Comparison of ENCODE assay signal across 7 mouse cellular contexts in the genomic region with DNA sequence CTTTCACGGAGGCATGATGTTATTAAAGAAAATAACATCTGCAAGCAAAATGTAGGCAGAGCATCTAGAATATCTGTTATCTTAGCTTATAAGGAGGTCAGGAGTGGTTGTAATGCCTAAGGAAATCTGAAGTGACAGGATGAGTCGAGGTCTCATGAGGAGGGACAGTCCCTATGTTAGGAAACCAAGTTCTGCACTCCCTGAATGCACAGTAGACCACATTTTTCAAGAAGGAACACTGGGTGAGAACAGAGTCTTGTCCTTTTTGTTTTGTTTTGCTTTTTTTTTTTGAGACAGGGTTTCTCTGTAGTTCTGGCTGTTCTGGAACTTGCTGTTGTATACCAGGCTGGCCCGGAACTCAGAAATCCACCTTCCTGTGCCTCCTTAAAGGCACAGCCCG. TPM values are rescaled to one million over a fixed set of nuclear protein-coding genes. Genes with fewer than 3 reads are reported as not detected.
A peak's percentile ranks its signal among the peaks of the same experiment; 100 is the strongest.
DNase-seq lines count a peak whose midpoint lies in the region; ATAC-seq and TF ChIP-seq lines count a peak whose summit lies in the region.

No protein-coding gene starts in this region.

- H3K27me3 ChIP-seq in lung, postnatal 0 days (replicated peaks; ENCODE audit: insufficient read depth, low read length) = no peaks in the 10 kb centered on the region
- H3K27me3 ChIP-seq in embryonic facial prominence, embryonic 15.5 days = no peaks in the 10 kb centered on the region
- no peaks in the 10 kb centered on the region for H3K27me3 ChIP-seq in limb, embryonic 14.5 days (ENCODE audit: control insufficient read depth, insufficient read depth, low read length)
- no peaks in the 10 kb centered on the region for H3K27me3 ChIP-seq in stomach, embryonic 16.5 days (ENCODE audit: control insufficient read depth, insufficient read depth, low read length)

- peak overlapping the region; percentile 87; the same call in 1 of the 2 replicates for H3K9ac ChIP-seq in lung, postnatal 0 days (replicated peaks; ENCODE audit: low read depth)
- H3K9ac ChIP-seq in embryonic facial prominence, embryonic 15.5 days = peak overlapping the region; percentile 90; the same call in 1 of the 2 replicates
- peak overlapping the region; percentile 95 for H3K9ac ChIP-seq in limb, embryonic 14.5 days (ENCODE audit: low read depth, low read length, severe bottlenecking)
- peak overlapping the region; percentile 99 for H3K9ac ChIP-seq in stomach, embryonic 16.5 days (ENCODE audit: low read length)

- 0 out of 2 replicates have a peak overlapping the region, but pooled peaks have one; percentile 92 for H3K27ac ChIP-seq in lung, postnatal 0 days (ENCODE audit: low read length)
- peak overlapping the region; percentile 95 for H3K27ac ChIP-seq in embryonic facial prominence, embryonic 15.5 days (replicated peaks)
- no peak overlapping the region for H3K27ac ChIP-seq in limb, embryonic 14.5 days (replicated peaks; ENCODE audit: low read depth, low read length)
- H3K27ac ChIP-seq in stomach, embryonic 16.5 days (ENCODE audit: low read length) = no peak overlapping the region; the same call in 1 of the 2 replicates

- 17% methylated on average over 4 of the region's 4 CpGs for WGBS in lung, postnatal 0 days
- WGBS in embryonic facial prominence, embryonic 15.5 days = 33% methylated on average over 4 of the region's 4 CpGs
- WGBS in limb, embryonic 14.5 days = 43% methylated on average over 4 of the region's 4 CpGs
- WGBS in stomach, embryonic 16.5 days = 22% methylated on average over 4 of the region's 4 CpGs

- TF ChIP-seq POLR2A in limb, embryonic 14.5 days (IDR thresholded peaks at IDR 0.05; ENCODE audit: borderline replicate concordance, extremely low read depth, insufficient read depth, insufficient read length) = no peak

- H3K4me1 ChIP-seq in lung, postnatal 0 days (ENCODE audit: insufficient read depth, low read depth, low read length) = peaks cover 5% of the 10 kb centered on the region; the same call in 1 of the 2 replicates
- peaks cover 19% of the 10 kb centered on the region for H3K4me1 ChIP-seq in embryonic facial prominence, embryonic 15.5 days
- peaks cover 10% of the 10 kb centered on the region for H3K4me1 ChIP-seq in limb, embryonic 14.5 days (ENCODE audit: control insufficient read depth, insufficient read depth, low read length)
- peaks cover 15% of the 10 kb centered on the region for H3K4me1 ChIP-seq in stomach, embryonic 16.5 days (ENCODE audit: control insufficient read depth, insufficient read depth, low read length)

- H3K9me3 ChIP-seq in lung, postnatal 0 days (ENCODE audit: low read length) = no peaks in the 10 kb centered on the region
- no peaks in the 10 kb centered on the region for H3K9me3 ChIP-seq in embryonic facial prominence, embryonic 15.5 days (replicated peaks)
- H3K9me3 ChIP-seq in limb, embryonic 14.5 days (ENCODE audit: control insufficient read depth, low read length) = no peaks in the 10 kb centered on the region
- no peaks in the 10 kb centered on the region for H3K9me3 ChIP-seq in stomach, embryonic 16.5 days (replicated peaks; ENCODE audit: control insufficient read depth, low read length)

- peak; percentile 16 for DNase-seq in lung, postnatal 0 days (ENCODE audit: low spot score)
- DNase-seq in lung, postnatal 14 days = no peak
- no peak for DNase-seq in limb, embryonic 14.5 days (ENCODE audit: low spot score)
- DNase-seq in cerebellum, adult 18-20 months = no peak
- no peak for DNase-seq in spleen, postnatal 10 days (ENCODE audit: low spot score in 2 of 2)

- ATAC-seq in lung, postnatal 0 days = no peak
- ATAC-seq in embryonic facial prominence, embryonic 15.5 days (ENCODE audit: insufficient number of reproducible peaks, low FRiP score, low TSS enrichment, low read depth) = no peak
- no peak for ATAC-seq in limb, embryonic 14.5 days (ENCODE audit: low FRiP score, low read depth)
- ATAC-seq in stomach, embryonic 16.5 days (ENCODE audit: insufficient read depth, low FRiP score) = no peak

- TF ChIP-seq CTCF in lung, postnatal 0 days (IDR thresholded peaks at IDR 0.05) = no peak

- no peaks in the 10 kb centered on the region for H3K36me3 ChIP-seq in lung, postnatal 0 days (ENCODE audit: insufficient read depth, low read length)
- H3K36me3 ChIP-seq in embryonic facial prominence, embryonic 15.5 days = no peaks in the 10 kb centered on the region
- H3K36me3 ChIP-seq in limb, embryonic 14.5 days (ENCODE audit: control insufficient read depth, insufficient read depth, low read length) = peaks cover 7% of the 10 kb centered on the region; the same call in 1 of the 2 replicates
- H3K36me3 ChIP-seq in stomach, embryonic 16.5 days (ENCODE audit: control insufficient read depth, insufficient read depth, low read length) = no peaks in the 10 kb centered on the region

- peak overlapping the region; percentile 80 for H3K4me2 ChIP-seq in lung, postnatal 0 days (replicated peaks; ENCODE audit: low read depth, low read length)
- peak overlapping the region; percentile 72 for H3K4me2 ChIP-seq in embryonic facial prominence, embryonic 15.5 days (replicated peaks)
- H3K4me2 ChIP-seq in limb, embryonic 14.5 days (replicated peaks; ENCODE audit: low read depth, low read length, severe bottlenecking) = peak overlapping the region; percentile 91
- H3K4me2 ChIP-seq in stomach, embryonic 16.5 days (ENCODE audit: low read depth, low read length) = peak overlapping the region; percentile 75

- H3K4me3 ChIP-seq in lung, postnatal 0 days (ENCODE audit: low read depth, low read length) = peak overlapping the region; percentile 90
- peak overlapping the region; percentile 87 for H3K4me3 ChIP-seq in embryonic facial prominence, embryonic 15.5 days (replicated peaks)
- H3K4me3 ChIP-seq in limb, embryonic 14.5 days (replicated peaks; ENCODE audit: low read length) = peak overlapping the region; percentile 89
- peak overlapping the region; percentile 93 for H3K4me3 ChIP-seq in stomach, embryonic 16.5 days (replicated peaks; ENCODE audit: low read length)

- TF ChIP-seq EP300 in lung, postnatal 0 days (IDR thresholded peaks at IDR 0.05) = no peak

RNA-seq across cellular contexts. Expression of a gene that starts 1.7 kb away (rescaled TPM):
- polyA plus RNA-seq in lung, postnatal 0 days (2015; fragmentation: Nextera tagmentation; extraction: Ambion mirVana) = 30.3 and 35.9 TPM in 2 replicates
- polyA plus RNA-seq in embryonic facial prominence, embryonic 15.5 days (2015; fragmentation: Nextera tagmentation; extraction: Ambion mirVana) = 55.3 and 58.8 TPM in 2 replicates
- 23.1 and 26.6 TPM in 2 replicates for polyA plus RNA-seq in limb, embryonic 14.5 days (2012; rRNA removed)
- polyA plus RNA-seq in limb, embryonic 14.5 days (2014; fragmentation: Nextera tagmentation; extraction: Ambion mirVana) = 50.2 and 54.1 TPM in 2 replicates
- 48.2 and 49.9 TPM in 2 replicates for polyA plus RNA-seq in stomach, embryonic 16.5 days (2015; fragmentation: Nextera tagmentation; extraction: Ambion mirVana)

Comparison
In these comparisons a context has a peak if more than half of its experiments do, and no peak if none do; other contexts are left out.
1. H3K27ac ChIP-seq: peak in lung, postnatal 0 days (single experiment) and embryonic facial prominence, embryonic 15.5 days (single experiment); none in limb, embryonic 14.5 days (single experiment) and stomach, embryonic 16.5 days (single experiment).
2. Peak in every context shown above with its lines, with median percentiles within 50 percentile points of each other: H3K4me2 ChIP-seq, H3K4me3 ChIP-seq and H3K9ac ChIP-seq.